Mouse (Mus musculus) heart, embryonic 14.5 days (tissue): ENCODE measurements around the gene Kat8. TPM values are rescaled to one million over a fixed set of nuclear protein-coding genes. Genes with fewer than 3 reads are reported as not detected.
"Not testable (repeated sequence)": the region's sequence is repeated elsewhere in the genome, so short reads cannot be mapped to it uniquely, and the experiment has no call there.

Source experiments
- ATAC-seq: fragments of 200-750 bp; cut with Nextera tagmentation; 2 replicates; pipeline ENCODE4 v1.8.0; 2017; ENCODE audit warnings: low read depth, moderate TSS enrichment; ENCODE audit not compliant: insufficient number of reproducible peaks, insufficient read depth, low FRiP score
- H3K27ac ChIP-seq, 2 experiments: fragments of 200-500 bp in 1 of 2; fragments of 300-500 bp in 1 of 2; sonication (generic) in 1 of 2; replicated peaks in 1 of 2; 2 replicates each; pipeline ENCODE4 v1.5.1; 2012 to 2014; ENCODE audit warnings: low read depth in 2 of 2, low read length in 2 of 2, control low read depth in 1 of 2, mild to moderate bottlenecking in 1 of 2, mixed read lengths in 1 of 2; ENCODE audit not compliant: control insufficient read depth in 1 of 2, insufficient read depth in 1 of 2
- H3K27me3 ChIP-seq: fragments of 300-500 bp; sonication (generic); 2 replicates; pipeline ENCODE4 v1.6.1; 2014; ENCODE audit warnings: mild to moderate bottlenecking, low read length, control low read depth; ENCODE audit not compliant: control insufficient read depth, insufficient read depth
- H3K36me3 ChIP-seq: fragments of 300-500 bp; sonication (generic); 2 replicates; pipeline ENCODE4 v1.6.1; 2014; ENCODE audit warnings: mild to moderate bottlenecking, control low read depth, low read length, mixed read lengths; ENCODE audit not compliant: control insufficient read depth, insufficient read depth
- H3K4me1 ChIP-seq, 2 experiments: fragments of 200-500 bp in 1 of 2; fragments of 300-500 bp in 1 of 2; sonication (generic) in 1 of 2; 2 replicates each; pipeline ENCODE4 v1.6.1; 2012 to 2014; ENCODE audit warnings: low read length in 2 of 2, control low read depth in 1 of 2, mixed read lengths in 1 of 2; ENCODE audit not compliant: control insufficient read depth in 2 of 2, insufficient read depth in 2 of 2
- H3K4me2 ChIP-seq: fragments of 300-500 bp; sonication (generic); 2 replicates; pipeline ENCODE4 v1.6.1; 2014; ENCODE audit warnings: mild to moderate bottlenecking, low read length
- H3K4me3 ChIP-seq, 2 experiments: fragments of 200-500 bp in 1 of 2; fragments of 300-500 bp in 1 of 2; sonication (generic) in 1 of 2; 2 replicates each; pipeline ENCODE4 v1.5.1; 2012 to 2014; ENCODE audit warnings: low read length in 2 of 2, mild to moderate bottlenecking in 2 of 2, control low read depth in 1 of 2, low read depth in 1 of 2, moderate library complexity in 1 of 2; ENCODE audit not compliant: control insufficient read depth in 1 of 2, insufficient read depth in 1 of 2
- H3K9ac ChIP-seq: fragments of 300-500 bp; sonication (generic); 2 replicates; pipeline ENCODE4 v1.6.1; 2014; ENCODE audit warnings: mild to moderate bottlenecking, low read length
- H3K9me3 ChIP-seq: fragments of 300-500 bp; sonication (generic); 2 replicates; pipeline ENCODE4 v1.6.1; 2016; ENCODE audit warnings: low read length, control low read depth; ENCODE audit not compliant: control insufficient read depth
- WGBS: fragments of 180-500 bp; shearing (Covaris S2); extraction: QIAGEN DNeasy Blood & Tissue Kit; methylation state at CpG from one replicate; pipeline ENCODE4 v1.1.7; 2014; 5-methylcytosine and 5-hydroxymethylcytosine counted together
- polyA plus RNA-seq: library from polyadenylated mRNA; unstranded; fragments of >200 nt; fragmentation: Nextera tagmentation; extraction: Ambion mirVana; gene quantifications from 2 replicates; pipeline ENCODE4 v1.2.1, GENCODE M21; 2014

Gene Kat8
- polyA plus RNA-seq, 1 experiment from 2014 or later, result 28.7 TPM

DNA sequence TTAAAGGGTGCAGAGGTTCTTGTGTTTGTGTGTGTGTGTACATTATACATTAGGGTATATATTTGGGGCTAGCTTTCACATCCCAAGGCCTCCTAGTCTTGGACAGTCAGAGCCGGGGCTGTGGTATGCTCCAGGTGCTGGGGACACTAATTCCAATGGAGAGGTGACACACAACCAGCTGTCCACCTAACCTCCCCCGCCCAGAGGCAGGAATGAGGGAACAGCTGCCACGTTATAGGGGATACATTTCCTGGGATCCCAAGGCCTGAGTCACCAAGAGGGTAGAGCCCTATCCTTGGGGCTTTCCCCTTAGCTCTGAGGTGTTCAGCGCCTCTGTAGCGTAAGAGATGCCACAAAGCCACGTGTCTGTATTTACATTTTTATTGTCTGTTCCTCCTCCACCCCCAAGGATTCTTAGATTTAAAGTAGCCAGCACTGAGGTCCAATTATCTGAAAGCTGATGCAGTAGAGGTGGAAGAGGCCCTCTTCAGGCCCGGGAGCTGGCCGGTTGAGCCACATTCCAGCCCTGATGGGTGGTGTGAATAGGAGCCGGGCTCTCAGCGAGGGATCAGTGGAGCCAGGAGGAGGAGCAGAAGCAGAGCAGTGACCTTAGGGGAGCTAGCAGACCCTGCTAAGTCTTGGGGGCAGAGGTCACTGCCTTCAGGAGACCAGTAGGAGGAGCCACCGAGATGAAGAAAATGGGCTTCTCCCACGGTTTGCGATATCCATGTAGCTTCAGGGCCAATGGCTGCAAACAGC is 20.1 kb downstream of the Kat8 start:
- Histone ChIP-seq H3K9ac (no peak overlapping the region), H3K36me3 (no peaks in the 10 kb centered on the region), H3K9me3 (no peaks in the 10 kb centered on the region), H3K4me2 (no peak overlapping the region), H3K4me3 (no peak overlapping the region), H3K4me1 (peaks cover 20 to 26% of the 10 kb centered on the region in 2 experiments), H3K27me3 (peaks cover 19% of the 10 kb centered on the region), H3K27ac (no peak overlapping the region)
- ATAC-seq, result no peak
- WGBS, result 31% methylated on average over 13 of the region's 13 CpGs

DNA sequence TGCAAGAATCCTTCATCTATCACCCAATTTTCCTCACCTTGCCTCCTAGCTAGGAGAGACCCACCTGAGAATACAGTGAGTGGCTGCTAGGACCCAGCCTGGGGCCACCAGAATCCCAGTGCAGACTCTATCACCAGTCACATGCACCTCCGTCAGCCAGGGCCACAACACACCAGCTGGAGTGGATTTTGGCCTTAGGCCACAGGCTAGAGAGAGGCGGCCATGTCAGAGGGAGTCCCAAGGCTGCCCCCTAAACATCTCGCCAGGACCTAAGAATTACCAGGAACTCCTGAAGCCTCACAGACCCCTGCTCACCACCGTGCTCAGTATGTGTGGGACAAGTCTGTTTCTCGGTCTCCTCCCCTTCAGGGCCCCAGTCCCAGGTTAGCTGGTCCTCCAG is 21.8 kb downstream of the Kat8 start:
- 82% methylated on average over 5 of the region's 5 CpGs for WGBS
- no peak for ATAC-seq
- no peak overlapping the region for H3K4me3 ChIP-seq
- no peak overlapping the region for H3K9ac ChIP-seq
- H3K9me3 ChIP-seq, result no peaks in the 10 kb centered on the region
- H3K27ac ChIP-seq, result no peak overlapping the region
- no peaks in the 10 kb centered on the region for H3K36me3 ChIP-seq
- H3K27me3 ChIP-seq, result peaks cover 12% of the 10 kb centered on the region
- peaks cover 18 to 20% of the 10 kb centered on the region in 2 experiments for H3K4me1 ChIP-seq
- H3K4me2 ChIP-seq, result no peak overlapping the region

DNA sequence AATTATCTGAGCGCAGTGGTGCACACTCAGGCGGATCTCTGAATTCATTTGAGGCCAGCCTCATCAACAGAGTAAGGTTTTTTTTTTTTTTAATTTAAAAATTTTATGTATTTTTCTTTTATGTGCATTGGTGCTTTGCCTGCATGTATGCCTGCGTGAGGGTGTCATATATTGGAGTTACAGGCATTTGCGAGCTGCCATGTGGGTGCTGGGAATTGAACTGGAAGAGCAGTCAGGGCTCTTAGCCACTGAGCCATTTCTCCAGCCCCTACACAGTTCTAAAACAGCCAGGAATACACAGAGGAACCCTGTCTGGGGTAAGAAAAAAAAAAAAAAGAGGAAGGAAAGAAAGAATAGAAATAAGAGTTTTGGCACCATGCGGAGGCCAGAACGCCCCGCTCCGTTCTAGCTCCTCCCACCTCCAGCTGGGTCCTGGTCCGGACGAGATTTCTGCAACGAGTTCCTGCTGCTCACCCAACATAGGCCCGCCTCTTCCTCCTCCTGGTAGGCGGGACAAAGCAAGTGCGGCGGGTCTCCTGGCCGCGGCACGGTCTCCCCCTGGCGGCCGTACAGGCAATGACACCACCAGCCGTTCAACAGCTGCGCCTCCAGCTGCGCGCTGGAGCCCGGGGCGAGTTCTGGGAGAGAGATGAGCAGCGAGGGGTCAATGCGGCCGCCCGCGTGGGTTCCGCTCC is 22.9 kb downstream of the Kat8 start:
- no peaks in the 10 kb centered on the region for H3K36me3 ChIP-seq
- H3K4me2 ChIP-seq, result peak overlapping the region; percentile 77
- peak; percentile 88 for ATAC-seq
- H3K27me3 ChIP-seq, result peaks cover 2% of the 10 kb centered on the region; the same call in 1 of the 2 replicates
- peak overlapping the region; percentile 56 to 60 for H3K4me3 ChIP-seq
- H3K27ac ChIP-seq, result peak overlapping the region; percentile 41 to 65
- H3K9me3 ChIP-seq, result no peaks in the 10 kb centered on the region
- whole genome bisulfite sequencing, result 7% methylated on average over 32 of the region's 32 CpGs
- peaks cover 13 to 14% of the 10 kb centered on the region in 2 experiments; a peak in 3 of 4 replicates for H3K4me1 ChIP-seq
- H3K9ac ChIP-seq, result peak overlapping the region; percentile 79

DNA sequence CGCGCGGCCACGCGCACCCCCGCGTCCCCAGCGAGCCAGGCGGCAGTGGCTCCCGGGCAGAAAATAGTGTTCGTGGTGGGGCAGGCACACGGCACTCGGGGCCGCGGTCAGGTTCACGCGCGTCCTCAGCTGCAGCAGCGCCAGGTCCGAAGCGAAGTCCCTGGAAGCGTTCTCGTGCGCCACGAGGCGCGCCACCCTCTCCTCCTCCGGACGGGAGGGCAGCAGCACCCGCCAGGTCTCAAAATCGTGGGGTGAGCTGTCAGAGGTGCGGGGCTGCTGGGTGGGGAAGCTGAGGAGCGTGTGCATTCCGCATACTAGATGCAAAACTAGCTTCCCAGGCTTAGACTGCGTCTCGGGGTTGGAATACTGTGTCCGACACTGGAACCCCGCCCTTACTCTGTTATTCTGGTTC is 23.4 kb downstream of the Kat8 start:
- H3K36me3 ChIP-seq, result no peaks in the 10 kb centered on the region
- H3K27me3 ChIP-seq, result no peaks in the 10 kb centered on the region
- H3K4me2 ChIP-seq, result peak overlapping the region; percentile 77
- H3K9ac ChIP-seq, result peak overlapping the region; percentile 79
- H3K9me3 ChIP-seq, result no peaks in the 10 kb centered on the region
- H3K27ac ChIP-seq, result peak overlapping the region in 1 of 2 experiments; percentile 39; a peak in 1 of 4 replicates
- peak; percentile 42 for ATAC-seq
- H3K4me1 ChIP-seq, result peaks cover 13 to 14% of the 10 kb centered on the region in 2 experiments; a peak in 3 of 4 replicates
- under 1% methylated on average over 37 of the region's 38 CpGs for WGBS
- peak overlapping the region; percentile 56 to 60 for H3K4me3 ChIP-seq

DNA sequence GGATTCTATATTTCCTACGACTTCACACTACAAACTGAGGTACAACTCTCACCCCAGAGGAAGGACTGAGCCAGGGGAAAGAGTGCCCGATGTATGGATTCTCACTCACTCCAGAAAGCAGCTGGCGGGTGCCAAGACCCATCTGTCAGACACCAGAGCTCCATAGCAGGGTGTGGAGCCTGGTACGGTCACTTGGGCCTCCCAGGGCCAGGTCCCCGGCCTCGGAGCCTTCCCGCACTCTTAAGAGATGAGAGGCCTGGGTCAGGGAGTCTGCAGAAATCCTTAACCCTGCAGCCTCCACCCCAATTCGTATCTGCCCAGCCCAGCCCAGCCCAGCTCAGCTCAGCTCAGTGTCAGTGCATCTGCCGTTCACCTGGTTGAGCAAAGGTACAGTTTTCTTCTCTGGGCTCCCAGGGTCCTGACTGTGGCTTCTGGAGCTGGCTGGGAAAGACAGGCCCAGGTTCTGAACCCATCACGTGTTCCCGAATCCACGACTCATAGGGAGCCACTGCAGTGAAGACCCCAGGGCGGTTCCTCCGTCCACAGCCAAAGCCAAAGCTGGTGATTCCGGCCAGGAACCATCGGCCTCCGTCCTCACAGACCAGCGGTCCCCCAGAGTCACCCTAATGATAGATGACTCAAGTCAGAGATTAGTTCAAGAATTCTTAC is 24.0 kb downstream of the Kat8 start:
- Histone ChIP-seq H3K27me3 (no peaks in the 10 kb centered on the region), H3K27ac (no peak overlapping the region), H3K4me2 (peak overlapping the region; percentile 77), H3K36me3 (no peaks in the 10 kb centered on the region), H3K9me3 (no peaks in the 10 kb centered on the region), H3K9ac (peak overlapping the region; percentile 79), H3K4me3 (peak overlapping the region; percentile 56 to 60), H3K4me1 (peaks cover 10 to 11% of the 10 kb centered on the region in 2 experiments; a peak in 3 of 4 replicates)
- WGBS, result 51% methylated on average over 18 of the region's 18 CpGs
- ATAC-seq, result no peak

DNA sequence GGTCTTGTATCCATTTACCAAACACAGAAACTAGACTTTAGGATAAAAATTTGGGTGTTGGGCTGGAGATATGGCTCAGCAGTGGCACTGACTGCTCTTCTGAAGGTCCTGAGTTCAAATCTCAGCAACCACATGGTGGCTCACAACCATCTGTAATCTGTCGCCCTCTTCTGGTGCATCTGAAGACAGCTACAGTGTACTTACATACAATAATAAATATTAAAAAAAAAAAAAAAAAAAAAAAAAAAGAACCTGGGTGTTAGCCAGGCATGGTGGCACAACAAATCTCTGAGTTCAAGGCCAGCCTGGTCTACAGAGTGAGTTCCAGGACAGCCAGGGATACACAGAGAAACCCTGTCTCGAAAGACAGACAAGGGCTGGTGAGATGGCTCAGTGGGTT is 29.8 kb downstream of the Kat8 start:
- not testable (repeated sequence) for H3K27ac ChIP-seq, H3K9me3 ChIP-seq, H3K4me2 ChIP-seq, H3K36me3 ChIP-seq, ATAC-seq, H3K4me1 ChIP-seq, H3K9ac ChIP-seq, H3K4me3 ChIP-seq
- 53% methylated on average over 2 of the region's 2 CpGs for WGBS
- H3K27me3 ChIP-seq, result peaks cover 28% of the 10 kb centered on the region

DNA sequence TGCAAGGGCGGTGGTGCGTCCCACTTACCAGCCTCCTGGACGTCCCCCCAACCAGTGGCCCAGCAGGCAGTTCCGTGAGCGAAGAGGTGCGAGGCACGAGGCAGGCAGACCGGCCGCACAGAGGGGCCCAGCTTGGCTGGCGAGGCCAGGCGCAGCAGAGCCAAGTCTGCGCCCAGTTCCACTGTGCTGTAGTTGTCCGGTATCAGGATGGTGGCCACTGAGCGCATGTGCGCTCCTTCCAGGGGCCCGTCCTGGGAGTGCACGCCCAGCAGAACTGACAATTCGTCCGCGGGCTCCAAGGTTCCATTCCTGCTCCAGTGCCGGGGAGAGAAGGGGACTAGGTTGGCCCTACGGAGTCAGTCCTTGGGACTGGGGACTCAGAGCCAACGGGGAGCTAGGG is 32.3 kb downstream of the Kat8 start:
- Histone ChIP-seq H3K36me3 (no peaks in the 10 kb centered on the region), H3K9me3 (no peaks in the 10 kb centered on the region), H3K4me3 (peak overlapping the region; percentile 0 to 3; a peak in 2 of 4 replicates), H3K4me2 (peak overlapping the region; percentile 26), H3K27me3 (peaks cover 28% of the 10 kb centered on the region), H3K27ac (no peak overlapping the region), H3K4me1 (peaks cover 0 to 3% of the 10 kb centered on the region in 2 experiments; a peak in 1 of 4 replicates), H3K9ac (no peak overlapping the region)
- WGBS, result 3% methylated on average over 23 of the region's 23 CpGs
- no peak for ATAC-seq
